Mouse (Mus musculus) testis, postnatal 14 days (tissue): ENCODE results near the gene Gas7.

Experiments used
- DNase-seq: peaks from one replicate; pipeline ENCODE4 v3.0.0; 2021; ENCODE audit warnings: low spot score

Gene Gas7

DNA sequence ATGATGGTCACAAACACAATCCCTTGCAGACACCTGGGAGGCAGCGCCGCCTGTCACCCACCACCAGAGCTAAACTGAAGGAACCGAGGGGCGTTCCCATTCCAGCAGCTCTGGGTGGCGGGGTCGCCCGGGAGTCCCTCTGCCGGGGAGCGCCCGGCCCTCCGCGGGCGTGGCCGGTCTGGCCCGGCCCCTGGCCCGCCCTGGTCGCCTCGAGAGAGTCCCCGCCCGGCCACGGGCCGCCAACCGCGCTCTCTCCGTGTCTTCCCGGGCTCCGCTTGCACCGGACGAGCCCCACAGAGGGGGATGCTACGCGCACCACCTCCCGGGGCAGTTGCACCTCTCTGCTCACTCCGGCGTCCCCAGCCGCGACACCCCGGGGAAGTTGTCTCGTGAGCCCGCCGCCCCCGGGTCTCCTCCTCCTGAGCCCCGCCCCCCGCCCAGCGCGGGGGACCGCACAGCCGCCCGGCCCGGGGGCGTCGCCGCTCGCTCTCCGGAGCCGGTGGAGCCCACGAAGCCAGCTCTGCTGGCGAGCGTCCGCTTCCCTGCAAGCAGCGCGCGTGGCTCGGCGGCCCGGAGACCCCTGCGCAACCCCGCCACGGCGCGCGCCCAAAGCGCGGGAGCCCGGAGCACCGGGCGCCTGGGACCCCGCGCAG, at the start of gene Gas7:
Gas7 (plus strand) TSS at position 564 of the 653 bp plus-strand sequence.
- no peak for DNase-seq

DNA sequence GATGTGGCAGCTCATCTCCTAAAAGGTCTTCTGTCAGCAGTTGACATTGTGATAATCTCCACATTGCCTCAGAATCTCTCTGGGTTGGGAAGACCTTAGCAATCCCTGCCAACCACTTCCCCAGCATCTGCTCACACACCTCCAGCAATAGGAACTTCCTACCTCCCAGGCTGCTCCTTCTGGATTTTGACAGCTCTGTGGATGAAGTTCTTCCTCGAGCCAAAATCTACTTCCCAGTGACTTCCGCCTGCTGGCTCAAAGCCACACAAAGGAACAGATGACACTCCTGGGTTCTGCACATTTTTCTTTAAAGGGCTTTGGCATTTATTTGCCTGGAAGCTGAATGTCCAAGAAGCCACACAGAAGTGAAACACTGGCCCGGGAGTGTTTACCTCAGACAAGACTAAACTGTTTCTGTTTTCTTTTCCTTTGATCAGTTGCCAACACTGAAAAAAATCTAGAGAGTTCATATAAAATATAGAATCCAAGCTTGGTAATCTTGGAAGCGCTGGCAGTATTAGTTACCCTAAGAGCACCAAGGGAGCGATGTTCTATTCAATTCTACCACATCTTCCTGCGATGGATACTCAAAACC, 40.8 kb upstream of the Gas7 start:
- DNase-seq, result no peak

DNA sequence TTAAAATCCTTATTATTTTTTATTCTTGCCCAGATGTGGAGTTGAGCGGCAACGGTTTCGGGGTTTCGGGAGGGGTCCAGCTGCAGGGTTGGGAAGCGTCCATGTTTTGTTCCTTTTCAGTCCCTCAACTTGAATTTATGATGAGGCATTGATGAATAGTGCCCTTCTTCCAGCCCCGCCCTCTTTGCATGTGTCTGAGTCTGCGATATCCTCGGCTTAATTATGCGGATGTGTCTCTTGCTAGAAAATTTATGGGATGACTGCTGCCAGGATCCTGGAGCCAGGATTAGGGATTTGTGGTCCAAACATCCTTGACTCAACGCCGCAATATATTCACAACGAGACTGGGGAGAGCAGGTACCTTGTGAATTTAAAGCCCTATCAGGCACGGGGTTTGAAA, 31.7 kb upstream of the Gas7 start:
- DNase-seq, result no peak

DNA sequence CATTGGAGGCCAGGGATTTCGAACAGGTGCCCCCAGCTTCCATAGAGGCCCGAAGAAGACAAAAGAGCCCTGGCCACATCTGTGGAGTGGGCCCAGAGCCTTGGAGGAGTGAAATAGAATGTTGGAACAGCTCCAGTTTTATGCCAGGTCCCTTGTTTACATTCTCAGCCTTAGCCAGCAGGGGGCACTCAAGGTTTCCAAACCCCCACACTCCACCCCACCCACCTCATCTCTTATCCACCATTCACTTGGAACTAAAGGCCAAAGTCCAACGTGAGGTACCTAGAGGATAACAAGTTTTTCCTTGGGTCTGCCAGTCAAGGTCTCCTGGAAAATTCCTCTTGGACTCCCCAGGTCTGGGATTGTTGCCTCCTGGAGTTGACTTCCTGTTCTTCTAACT, 27.0 kb upstream of the Gas7 start:
- peak; percentile 6 for DNase-seq

DNA sequence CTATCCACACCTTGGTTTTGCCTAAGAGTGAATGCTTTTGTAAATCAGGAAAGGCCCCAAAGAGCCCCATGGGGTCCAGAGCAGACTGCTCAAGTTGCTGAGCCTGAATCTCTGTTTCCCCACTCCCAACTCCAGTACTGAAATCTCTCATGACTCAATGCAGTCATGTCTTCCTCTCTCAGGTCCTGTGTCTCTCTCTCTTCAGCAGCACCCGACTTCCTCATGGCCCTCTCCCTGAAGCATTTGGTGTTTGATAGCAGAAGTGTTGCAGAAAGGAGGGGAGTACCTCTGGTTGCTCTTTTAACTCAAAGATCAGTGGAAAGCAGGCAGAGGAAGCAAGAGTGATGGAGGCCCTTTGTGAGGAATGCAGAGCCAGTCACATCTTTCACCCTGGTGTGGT, 25.4 kb upstream of the Gas7 start:
- no peak for DNase-seq

DNA sequence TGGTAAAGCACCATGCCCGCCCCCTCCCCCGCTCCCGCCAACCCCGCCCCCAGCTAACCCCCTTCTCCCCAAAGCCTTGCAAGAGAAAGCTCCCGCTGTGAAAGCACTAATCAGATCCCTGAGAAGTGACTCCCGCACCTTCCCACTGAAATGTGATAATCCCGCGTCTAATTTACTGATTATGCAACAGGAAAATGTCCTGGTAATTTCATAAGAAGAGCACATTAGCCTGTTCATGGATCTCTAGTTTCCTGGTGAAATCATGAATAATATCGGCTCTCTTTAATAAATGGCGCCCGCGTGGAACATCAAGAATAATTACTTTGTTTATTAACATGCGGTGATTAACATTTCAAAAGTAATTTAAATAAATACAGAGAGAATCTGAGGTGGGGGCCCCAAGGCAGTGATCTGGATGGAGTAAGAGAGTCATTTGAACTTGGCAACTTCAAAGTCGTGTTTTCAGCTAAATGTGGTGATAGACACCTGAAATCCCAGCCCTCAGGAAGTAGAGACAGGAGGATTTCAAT, 24.1 kb upstream of the Gas7 start:
- DNase-seq, result no peak

DNA sequence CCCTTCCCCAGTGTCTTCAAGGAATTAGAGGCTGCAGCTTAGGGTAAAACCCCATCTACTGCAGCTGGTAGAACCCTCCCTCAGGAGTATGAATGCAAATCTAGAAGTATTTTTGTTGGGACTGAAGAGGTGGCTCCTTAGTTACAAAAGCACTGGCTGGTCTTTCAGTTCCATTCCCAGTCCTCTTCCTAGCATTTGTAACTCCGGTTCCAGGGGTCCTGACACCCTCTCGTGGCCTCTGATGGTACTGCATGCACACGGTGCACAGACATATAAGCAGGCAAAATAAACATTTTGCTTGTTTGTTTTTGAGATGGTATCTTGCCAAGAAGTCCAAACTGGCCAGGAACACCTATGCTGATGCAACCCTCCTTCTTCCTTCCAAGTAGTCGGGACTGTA, 23.4 kb upstream of the Gas7 start:
- DNase-seq, result no peak

DNA sequence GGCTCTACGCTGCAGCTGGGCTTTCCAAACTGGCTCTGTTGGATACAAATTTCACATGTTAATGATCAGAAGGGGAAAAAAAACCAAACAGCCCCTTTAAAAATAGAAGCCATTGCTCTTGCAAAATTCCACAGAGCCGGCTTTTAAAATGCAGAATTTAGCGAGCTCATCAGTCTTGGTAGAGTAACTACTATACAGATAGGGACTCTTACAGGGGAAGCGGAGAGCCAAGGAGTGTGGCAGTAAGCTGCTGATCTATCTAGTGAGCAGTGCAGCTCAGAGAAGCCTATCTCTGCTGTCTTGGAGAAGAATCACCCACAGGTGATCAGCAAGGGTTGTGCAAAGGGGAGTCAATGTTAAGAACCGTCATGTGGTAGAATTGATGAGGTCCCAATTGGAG, 21.5 kb upstream of the Gas7 start:
- no peak for DNase-seq

DNA sequence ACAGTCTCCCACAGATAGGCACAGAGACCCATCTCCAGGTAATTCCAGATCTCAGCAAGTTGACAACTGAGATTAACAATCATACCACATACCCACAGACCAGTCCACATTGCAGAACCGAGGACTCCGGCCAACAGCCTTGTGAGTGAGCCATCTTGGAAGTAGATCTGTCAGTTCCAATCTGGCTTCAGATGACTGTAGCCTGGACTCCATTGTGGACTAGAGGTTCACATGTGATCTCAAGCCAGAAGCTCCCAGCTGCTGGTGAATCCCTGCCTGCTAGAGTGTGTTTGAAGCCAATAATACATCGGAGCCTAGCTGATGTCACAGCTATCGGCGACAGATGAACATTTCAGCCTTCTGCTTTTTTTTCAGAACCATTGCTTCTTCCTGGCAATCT, 16.5 kb upstream of the Gas7 start:
- no peak for DNase-seq

DNA sequence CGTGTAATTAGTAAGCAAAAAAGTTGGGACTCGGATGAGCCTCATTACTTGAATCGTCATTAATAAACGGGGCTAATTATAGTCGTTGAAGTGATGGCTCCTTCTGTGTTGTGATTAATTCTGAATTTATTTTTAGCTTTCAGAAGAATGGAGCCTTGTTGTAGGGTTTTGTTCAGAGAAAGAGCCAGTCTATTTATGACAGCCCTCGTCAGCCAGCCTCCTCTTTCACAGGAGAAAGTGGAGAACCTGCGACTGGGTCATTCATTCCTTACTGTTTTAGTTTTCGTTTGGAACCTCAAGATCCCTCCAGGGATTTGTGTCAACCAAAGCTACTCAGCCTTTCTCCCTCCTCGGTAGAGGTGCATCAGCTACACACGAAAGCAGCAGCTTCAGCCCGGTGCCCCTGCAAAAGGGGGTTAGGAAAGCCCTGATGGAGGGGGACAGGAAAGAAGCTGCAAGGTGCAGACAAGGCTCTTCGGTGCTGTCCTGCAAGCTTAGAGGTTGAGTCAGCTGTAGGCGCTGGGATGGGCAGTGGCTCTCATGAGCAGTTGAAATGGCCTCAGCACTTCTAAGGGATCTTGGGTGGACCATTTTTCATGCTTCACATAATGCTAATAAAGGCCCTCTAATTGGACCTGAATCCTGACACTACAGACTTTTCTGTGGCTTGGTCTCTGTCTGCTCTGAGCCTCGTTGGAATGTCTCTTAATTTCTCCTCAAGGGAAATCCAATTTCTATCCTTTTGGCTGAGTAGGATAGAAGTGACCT, 10.0 kb upstream of the Gas7 start:
- DNase-seq, result no peak

DNA sequence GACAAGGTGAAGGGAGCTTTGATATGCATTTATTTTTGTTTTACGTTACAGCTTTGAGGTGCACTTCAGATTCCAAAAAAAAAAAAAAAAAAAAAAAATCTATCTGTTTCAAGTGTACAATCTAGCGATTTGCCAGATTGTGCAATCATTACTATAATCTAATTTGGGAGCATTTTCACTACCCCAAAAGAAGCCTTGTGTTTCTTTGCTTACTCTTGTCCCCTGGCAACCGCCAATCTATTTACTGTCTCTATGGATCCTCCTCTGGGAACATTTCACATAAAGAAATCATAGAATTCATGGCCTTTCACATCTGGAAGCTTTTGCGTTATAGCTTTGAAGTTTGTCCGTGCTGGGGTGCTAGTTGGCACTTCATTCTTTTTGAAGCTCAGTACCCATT, 3.7 kb upstream of the Gas7 start:
- no peak for DNase-seq

DNA sequence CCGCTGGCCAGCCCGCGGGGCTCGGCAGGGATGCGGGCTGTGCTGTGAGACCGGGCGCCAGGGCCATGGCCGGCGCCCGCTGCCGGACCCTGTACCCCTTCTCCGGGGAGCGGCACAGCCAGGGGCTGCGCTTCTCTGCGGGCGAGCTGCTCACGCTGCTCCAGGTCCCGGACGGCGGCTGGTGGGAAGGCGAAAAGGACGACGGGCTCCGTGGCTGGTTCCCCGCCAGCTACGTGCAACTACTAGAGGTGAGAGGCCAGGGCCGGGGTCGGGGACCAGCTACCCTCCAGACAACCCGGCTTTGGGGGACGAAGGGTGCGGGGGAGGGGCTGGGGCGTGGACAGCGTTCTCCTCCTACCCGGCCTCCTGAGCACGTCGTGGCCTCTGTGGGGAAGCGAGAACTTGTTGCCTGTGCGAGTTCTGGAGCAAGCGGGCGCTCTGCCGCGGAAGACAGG, 317 bp downstream of the Gas7 start:
- peak; percentile 14 for DNase-seq

DNA sequence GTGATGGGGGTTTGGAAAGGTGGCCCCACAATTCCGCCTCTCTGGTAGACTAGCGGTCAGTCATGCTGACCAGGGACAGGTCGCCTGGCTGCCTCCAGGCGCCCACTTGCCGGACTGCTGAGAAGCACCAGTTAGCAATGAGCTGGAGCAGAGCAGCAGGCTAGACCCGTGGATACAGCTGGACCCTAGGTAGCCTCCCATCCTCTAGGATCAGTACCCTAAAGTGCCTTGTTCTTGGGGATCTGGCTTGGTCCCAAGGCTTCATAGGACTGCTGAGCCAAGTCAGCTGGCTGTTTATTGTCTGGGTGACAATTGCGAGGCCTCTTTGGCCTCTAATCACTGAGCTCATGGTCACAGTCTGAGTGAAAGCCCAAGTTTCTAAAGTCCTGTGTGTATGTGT, 792 bp downstream of the Gas7 start:
- DNase-seq, result no peak

DNA sequence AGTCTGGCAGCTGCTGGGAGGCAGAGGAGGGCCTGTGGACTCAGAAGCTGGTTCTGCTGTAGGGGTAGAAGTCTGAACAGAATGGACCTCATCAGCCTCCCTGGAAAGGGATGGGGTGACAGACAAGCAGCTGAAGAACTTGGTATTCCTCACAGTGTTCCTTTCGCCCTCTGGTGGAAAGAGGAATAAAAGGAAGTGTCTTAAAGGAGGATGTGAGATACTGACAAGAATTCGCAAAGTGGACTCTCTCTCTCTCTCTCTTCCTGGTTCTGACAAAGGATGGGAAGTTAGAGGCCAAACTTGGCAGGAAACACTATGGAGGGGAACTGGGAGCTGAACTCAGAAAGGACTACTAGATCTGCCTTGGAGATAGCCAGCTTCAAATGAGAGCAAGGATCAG, 2.9 kb downstream of the Gas7 start:
- no peak for DNase-seq

DNA sequence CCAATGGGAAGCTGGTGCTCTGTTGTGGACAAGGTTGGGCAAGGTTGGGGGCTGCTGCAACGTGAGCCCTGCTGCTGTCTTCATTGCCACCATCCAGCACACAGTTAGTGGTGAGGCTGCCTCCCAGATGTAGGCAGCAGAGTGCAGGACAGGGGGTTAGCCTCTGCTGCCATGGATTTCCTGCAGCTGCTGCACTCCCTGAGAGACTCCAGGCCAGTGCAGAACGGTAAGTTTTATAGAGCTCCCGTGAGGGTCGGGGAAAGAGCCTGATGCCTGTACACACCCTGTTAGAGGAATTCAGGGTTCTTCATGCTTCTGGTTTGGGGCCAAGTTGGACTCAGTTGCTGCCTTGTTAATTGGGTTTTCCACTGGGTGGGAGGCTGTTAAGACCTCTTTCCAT, 11.9 kb downstream of the Gas7 start:
- no peak for DNase-seq

DNA sequence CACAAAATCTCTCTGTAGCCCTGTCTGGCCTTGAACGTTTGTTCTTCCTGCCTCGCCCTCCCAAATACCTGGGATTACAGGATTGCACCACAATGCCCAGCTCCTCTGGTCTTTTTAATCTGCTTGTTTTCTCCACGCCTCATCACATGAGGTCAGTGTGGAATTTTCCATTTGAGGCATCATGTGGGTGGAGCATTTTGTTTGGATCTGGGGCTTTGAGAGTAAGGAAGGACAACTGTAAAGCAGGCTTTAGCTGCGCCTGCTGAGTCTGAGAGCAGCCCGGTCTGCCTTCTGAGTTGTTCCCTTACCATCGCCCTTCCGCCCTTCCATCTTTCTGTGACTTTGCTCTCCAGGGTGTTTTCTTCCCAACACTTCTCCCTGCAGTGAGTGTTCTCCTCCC, 13.6 kb downstream of the Gas7 start:
- no peak for DNase-seq

DNA sequence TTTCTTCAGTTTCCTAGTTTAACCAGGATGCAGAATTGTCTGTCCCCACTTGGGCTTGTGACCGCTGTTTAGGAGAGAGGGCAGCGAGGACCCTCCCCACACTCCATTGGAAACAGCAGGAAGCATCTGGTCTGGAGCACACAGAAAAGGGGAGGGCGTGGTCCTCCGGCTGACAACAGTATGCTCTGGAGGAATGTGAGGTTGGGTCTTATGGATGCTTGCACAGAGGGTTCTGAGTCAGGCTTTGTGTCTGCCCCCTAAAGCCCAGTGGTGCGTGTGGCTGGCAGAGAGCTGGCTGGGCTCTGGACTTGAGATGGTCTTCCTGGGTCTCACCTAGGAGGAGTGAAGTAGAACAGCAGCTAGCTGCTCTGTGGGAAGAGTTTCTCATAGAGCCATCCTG, 19.4 kb downstream of the Gas7 start:
- DNase-seq, result no peak

DNA sequence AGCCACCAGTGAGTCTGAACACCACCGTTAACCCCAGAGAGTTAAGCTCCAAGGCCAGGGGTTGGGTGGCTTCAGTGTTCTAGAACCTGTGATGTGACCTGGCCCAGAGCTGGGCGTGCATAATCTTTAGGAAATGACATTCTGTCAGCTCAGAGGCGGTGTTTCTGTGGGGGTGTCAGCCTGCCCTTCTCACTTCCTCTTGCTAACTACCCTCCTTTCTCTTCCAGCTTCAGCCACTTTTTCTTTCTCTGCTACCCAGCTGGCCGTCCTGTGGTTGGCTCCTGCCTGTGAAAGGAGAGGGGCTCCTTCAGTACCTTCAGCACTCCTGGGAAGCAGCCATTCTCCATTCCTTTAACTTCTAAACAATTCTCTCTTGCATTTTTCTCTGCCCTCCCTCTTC, 24.3 kb downstream of the Gas7 start:
- DNase-seq, result no peak

DNA sequence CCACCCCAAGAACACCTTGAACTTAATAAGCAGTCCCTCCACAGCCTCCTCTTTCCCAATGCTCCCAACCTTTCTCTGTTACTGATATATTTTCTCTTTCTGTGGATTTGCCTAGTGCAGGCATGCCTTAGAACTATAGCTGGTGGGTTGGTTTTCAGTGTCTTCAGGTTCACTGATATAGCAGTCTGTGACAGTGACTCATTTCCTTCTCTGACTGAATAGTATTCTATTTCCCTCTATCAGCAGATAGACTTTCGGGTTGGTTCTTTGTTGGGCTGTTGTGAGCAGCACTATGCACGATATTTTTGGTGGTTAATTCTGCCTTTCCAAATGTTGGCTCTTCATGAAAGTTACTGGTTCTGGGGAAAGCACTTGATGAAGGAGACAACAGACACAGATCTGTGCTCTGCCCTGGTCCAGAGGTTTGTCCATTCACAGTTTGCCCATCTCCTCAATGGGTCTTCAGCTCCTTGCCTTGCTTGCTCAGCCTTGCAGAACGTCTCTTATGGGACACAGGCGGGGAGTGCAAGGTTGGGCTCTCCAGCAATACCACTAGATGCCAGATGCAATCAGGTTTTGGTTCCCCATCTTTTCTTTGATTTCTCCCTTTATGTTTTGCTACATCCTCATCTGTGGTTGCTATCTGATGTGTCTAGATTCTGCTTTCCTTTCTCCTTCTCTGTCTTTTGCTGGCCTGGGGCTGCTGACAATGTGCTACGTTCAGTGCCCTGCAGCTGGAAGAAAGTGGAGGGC, 25.1 kb downstream of the Gas7 start:
- no peak for DNase-seq

DNA sequence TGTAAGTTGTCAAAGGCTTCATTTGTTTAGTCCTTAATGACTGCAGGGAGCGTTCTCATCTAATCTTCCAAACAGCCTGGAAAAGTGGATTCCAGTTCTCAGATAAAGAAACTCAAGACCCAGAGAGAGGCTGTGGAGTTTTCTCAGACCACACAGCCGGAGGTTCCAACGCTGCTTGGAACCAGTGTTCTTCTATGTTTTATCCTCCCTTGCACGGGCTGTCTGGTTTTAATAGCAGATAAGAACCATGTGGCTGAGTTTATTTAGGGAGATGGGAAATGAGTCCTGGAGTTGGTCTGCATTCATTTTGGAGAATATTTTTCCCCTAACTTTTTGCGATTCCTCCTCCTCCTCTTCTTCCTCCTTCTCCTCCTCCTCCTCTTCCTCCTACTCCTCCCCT, 26.5 kb downstream of the Gas7 start:
- no peak for DNase-seq

DNA sequence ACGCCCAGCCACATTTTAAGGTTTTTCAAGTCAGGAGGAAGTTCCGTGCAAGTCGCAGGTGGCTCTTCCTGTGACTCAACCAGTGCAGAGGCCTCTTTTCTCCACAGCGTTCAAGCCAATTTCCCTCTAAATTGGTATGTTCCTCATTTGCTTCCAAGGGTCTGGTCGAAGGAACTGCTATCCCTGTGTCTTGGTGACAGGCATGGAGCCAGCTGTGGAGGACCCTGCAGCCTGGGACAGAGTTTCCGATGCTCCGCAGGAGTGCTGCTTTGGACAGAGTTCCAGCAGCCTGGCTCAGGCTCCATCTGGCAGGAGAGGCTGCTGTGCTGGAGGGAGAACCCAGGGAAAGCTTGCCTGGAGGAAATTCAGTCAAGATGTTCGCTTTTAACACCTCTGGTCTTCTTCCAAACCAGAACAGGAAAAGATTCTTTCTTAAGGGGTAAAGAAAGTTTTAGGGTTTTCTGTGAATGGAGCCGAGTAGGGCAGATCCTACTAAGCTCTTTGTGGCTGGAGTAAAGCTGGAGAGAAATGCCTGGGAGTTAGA, 27.1 kb downstream of the Gas7 start:
- DNase-seq, result peak; percentile 11

DNA sequence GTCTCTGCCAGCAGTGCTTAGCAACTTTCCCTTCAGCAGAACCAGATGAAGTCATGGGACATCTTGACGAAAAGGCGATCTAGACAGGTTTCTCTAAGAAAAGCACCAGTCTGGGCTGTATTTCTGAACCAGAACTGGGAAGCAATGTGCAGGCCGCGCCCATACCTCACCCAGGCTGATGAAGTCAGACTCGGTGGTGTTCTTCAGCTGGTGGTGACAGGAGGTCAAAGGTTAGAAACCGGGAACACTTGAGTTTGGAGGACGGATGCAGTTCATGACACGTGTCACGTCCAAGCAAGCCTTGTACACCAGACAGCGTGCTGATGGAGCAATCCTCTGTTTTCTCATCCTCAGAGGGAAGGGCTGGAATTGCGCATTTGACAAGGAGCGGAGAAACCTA, 32.9 kb downstream of the Gas7 start:
- DNase-seq, result no peak
